Comparison of ENCODE assay signal across 26 mouse cellular contexts in the genomic region with DNA sequence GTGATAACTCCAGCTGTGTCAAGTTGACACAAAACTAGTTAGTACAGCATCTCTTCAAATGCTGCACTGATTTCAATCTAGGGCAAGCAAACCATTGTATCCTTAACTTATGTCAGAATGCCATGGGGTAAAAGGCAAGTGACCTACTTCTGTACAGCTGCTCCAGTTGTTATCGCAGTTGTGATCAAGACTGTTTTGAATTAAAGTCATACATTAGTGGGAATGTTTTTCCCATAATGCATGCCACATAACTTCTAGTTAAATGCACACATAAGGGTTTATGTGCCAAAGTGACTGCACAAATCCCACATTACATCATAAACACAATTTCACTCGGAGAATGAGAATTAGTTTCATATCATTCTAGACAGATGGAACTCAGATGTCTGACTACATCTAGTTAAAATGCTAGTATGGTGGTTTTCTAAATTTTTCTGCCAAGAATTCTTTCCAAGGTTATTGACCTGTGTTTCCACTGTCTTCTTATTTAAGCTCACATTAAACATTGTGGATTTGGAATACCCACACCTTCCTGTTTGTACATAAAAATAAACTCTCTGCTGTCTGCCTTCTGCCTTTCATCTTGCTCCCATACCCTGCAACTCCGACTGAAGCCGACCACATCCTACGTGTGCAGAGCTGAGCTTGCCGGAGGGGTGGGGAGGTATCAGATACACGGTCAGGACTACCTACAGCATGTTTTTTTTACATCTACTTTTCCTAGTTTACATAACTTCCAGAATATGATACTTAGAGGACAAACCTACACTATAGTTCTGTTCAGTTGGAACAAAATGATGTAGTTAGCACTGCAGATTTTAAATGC.
A peak's percentile ranks its signal among the peaks of the same experiment; 100 is the strongest.
DNase-seq lines count a peak whose midpoint lies in the region; ATAC-seq and TF ChIP-seq lines count a peak whose summit lies in the region.
"Had no signal": no experiment of that assay in that cellular context is flagged by ENCODE, and none has a peak within 500 bp of the region (broad histone marks: within the 10 kb centered on the region; RNA-seq: fewer than 3 reads in every experiment).

No protein-coding gene starts in this region.

- no peaks in the 10 kb centered on the region for H3K4me1 ChIP-seq in embryonic facial prominence, embryonic 14.5 days (ENCODE audit: control insufficient read depth, insufficient read depth, low read length)
- no peaks in the 10 kb centered on the region for H3K4me1 ChIP-seq in heart, adult 2 months (ENCODE audit: control insufficient read depth, insufficient read depth, low read length)
- H3K4me1 ChIP-seq: hindbrain, embryonic 10.5 days; kidney, embryonic 15.5 days; liver, embryonic 15.5 days; lung, embryonic 15.5 days; megakaryocyte, embryonic 14.5 days had no signal

- 30% methylated on average over 7 of the region's 7 CpGs for WGBS in embryonic facial prominence, embryonic 14.5 days
- 78% methylated on average over 7 of the region's 7 CpGs for WGBS in heart, adult 2 months

- no peak for TF ChIP-seq EP300 in heart, adult 2 months (IDR thresholded peaks at IDR 0.05; ENCODE audit: insufficient read depth, low read depth, low read length)

- DNase-seq in left cerebral cortex, adult 2 months (ENCODE audit: extremely low spot score in 1 of 2, low spot score in 2 of 2) = no peak
- DNase-seq in left cerebral cortex, adult 18-20 months (ENCODE audit: low spot score in 2 of 2) = no peak
- DNase-seq in MN1 (ENCODE audit: low spot score) = peak; percentile 62
- peak; percentile 67 for DNase-seq in embryonic facial prominence, embryonic 14.5 days (ENCODE audit: low spot score)
- DNase-seq in naive thymus-derived CD4-positive, alpha-beta T cell, adult 2 months (ENCODE audit: low read depth) = peak; percentile 9
- DNase-seq in heart, adult 2 months = no peak
- DNase-seq in gastrocnemius, postnatal 14 days = no peak
- DNase-seq in ovary, adult 18-20 months (ENCODE audit: low spot score) = no peak
- DNase-seq: adrenal gland, postnatal 14 days; B cell, adult 2 months; cerebellum, adult 8-10 months; forebrain, postnatal 0 days; kidney, adult 11 months; kidney, postnatal 4 days; lung, postnatal 36 days; midbrain, embryonic 14.5 days; thymus, adult 2 months had no signal

- ATAC-seq in embryonic facial prominence, embryonic 14.5 days (ENCODE audit: low read depth) = peak; percentile 77
- ATAC-seq: forebrain, postnatal 0 days had no signal

- TF ChIP-seq CTCF in left cerebral cortex, adult 2 months (IDR thresholded peaks at IDR 0.05) = no peak
- no peak for TF ChIP-seq CTCF in heart, adult 2 months (IDR thresholded peaks at IDR 0.05)

- no peak for TF ChIP-seq POLR2A in heart, adult 2 months (IDR thresholded peaks at IDR 0.05; ENCODE audit: insufficient read depth, low read depth, low read length)

- H3K4me2 ChIP-seq in embryonic facial prominence, embryonic 14.5 days (ENCODE audit: low read depth, low read length) = no peak overlapping the region
- H3K4me2 ChIP-seq: heart, embryonic 11.5 days; kidney, embryonic 15.5 days; limb, embryonic 15.5 days; liver, embryonic 15.5 days; lung, embryonic 15.5 days; neural tube, embryonic 13.5 days had no signal

- 0 out of 2 replicates have a peak, but pooled peaks cover 5% of the 10 kb centered on the region for H3K36me3 ChIP-seq in embryonic facial prominence, embryonic 14.5 days (ENCODE audit: control insufficient read depth, insufficient read depth, low read length)
- no peaks in the 10 kb centered on the region for H3K36me3 ChIP-seq in heart, adult 2 months (ENCODE audit: control insufficient read depth, insufficient read depth, low read length)
- H3K36me3 ChIP-seq: hindbrain, embryonic 10.5 days; kidney, embryonic 15.5 days; limb, embryonic 15.5 days; liver, embryonic 15.5 days; neural tube, embryonic 13.5 days had no signal

- intact Hi-C loops in left cerebral cortex, adult 2 months (cut with DNase I) = no loop called here
- intact Hi-C loops in heart, adult 2 months (cut with DNase I) = no loop called here
- intact Hi-C loops in gastrocnemius, postnatal 14 days (cut with DNase I; ENCODE audit: low total_unique reads) = no loop called here

- no peak overlapping the region for H3K4me3 ChIP-seq in left cerebral cortex, adult 2 months
- H3K4me3 ChIP-seq in embryonic facial prominence, embryonic 14.5 days (ENCODE audit: low read depth, low read length) = no peak overlapping the region
- no peak overlapping the region for H3K4me3 ChIP-seq in heart, adult 2 months
- H3K4me3 ChIP-seq: hindbrain, embryonic 10.5 days; kidney, embryonic 15.5 days; limb, embryonic 15.5 days; liver, embryonic 15.5 days; lung, embryonic 15.5 days; megakaryocyte, embryonic 14.5 days; neural tube, embryonic 13.5 days had no signal

- no peaks in the 10 kb centered on the region for H3K79me2 ChIP-seq in heart, adult 2 months (replicated peaks; ENCODE audit: control insufficient read depth, insufficient read depth, low read length)

- H3K9ac ChIP-seq in embryonic facial prominence, embryonic 14.5 days (ENCODE audit: low read depth, low read length) = no peak overlapping the region
- H3K9ac ChIP-seq in heart, adult 2 months (ENCODE audit: low read depth, low read length) = no peak overlapping the region
- H3K9ac ChIP-seq: forebrain, postnatal 0 days; kidney, embryonic 15.5 days; limb, embryonic 15.5 days; liver, embryonic 15.5 days; lung, embryonic 15.5 days; neural tube, embryonic 13.5 days had no signal

- no peaks in the 10 kb centered on the region for H3K27me3 ChIP-seq in embryonic facial prominence, embryonic 14.5 days (replicated peaks; ENCODE audit: control insufficient read depth, insufficient read depth, low read length)
- H3K27me3 ChIP-seq in heart, adult 2 months (ENCODE audit: control insufficient read depth, insufficient read depth, low read length) = no peaks in the 10 kb centered on the region
- H3K27me3 ChIP-seq: kidney, embryonic 15.5 days; limb, embryonic 15.5 days; liver, embryonic 15.5 days; lung, embryonic 15.5 days; megakaryocyte, embryonic 14.5 days; neural tube, embryonic 13.5 days had no signal

- H3K27ac ChIP-seq in left cerebral cortex, adult 2 months = peak overlapping the region; percentile 57
- no peak overlapping the region; the same call in 1 of the 2 replicates for H3K27ac ChIP-seq in embryonic facial prominence, embryonic 14.5 days (replicated peaks; ENCODE audit: low read depth, low read length)
- H3K27ac ChIP-seq in heart, adult 2 months = no peak overlapping the region
- H3K27ac ChIP-seq: hindbrain, embryonic 10.5 days; kidney, embryonic 15.5 days; limb, embryonic 15.5 days; liver, embryonic 15.5 days; lung, embryonic 15.5 days; neural tube, embryonic 13.5 days; stomach, postnatal 0 days had no signal

- H3K9me3 ChIP-seq in embryonic facial prominence, embryonic 14.5 days (ENCODE audit: control insufficient read depth, low read length) = 0 out of 2 replicates have a peak, but pooled peaks cover 7% of the 10 kb centered on the region
- H3K9me3 ChIP-seq: hindbrain, embryonic 10.5 days; kidney, embryonic 15.5 days; limb, embryonic 15.5 days; liver, embryonic 15.5 days; lung, embryonic 15.5 days; megakaryocyte, embryonic 14.5 days had no signal

Comparison
In these comparisons a context has a peak if more than half of its experiments do, and no peak if none do; other contexts are left out.
1. DNase-seq: peak in MN1 (single experiment), embryonic facial prominence, embryonic 14.5 days (single experiment) and naive thymus-derived CD4-positive, alpha-beta T cell, adult 2 months (single experiment); none in left cerebral cortex, adult 2 months (0 of 2), left cerebral cortex, adult 18-20 months (0 of 2), heart, adult 2 months (0 of 2), gastrocnemius, postnatal 14 days (single experiment) and ovary, adult 18-20 months (single experiment).